Mouse (Mus musculus) frontal cortex, postnatal 36 days (tissue): ENCODE results near the gene Vmn1r18.
A peak's percentile ranks its signal among the peaks of the same experiment; 100 is the strongest.
"Not testable (repeated sequence)": the region's sequence is repeated elsewhere in the genome, so short reads cannot be mapped to it uniquely, and the experiment has no call there.

Experiments used
- DNase-seq, 2 experiments: peaks; one replicate each; pipeline ENCODE4 v3.0.0; 2022; ENCODE audit warnings: low spot score in 2 of 2

Gene Vmn1r18

GRCm38 (mm10) chr6:57395683-57396082 lies at the start of gene Vmn1r18:
Vmn1r18 (minus strand) TSS chr6:57395783.
- no peak for DNase-seq

- peak in 1 of 2 experiments; percentile 30 for DNase-seq
Observed at GRCm38 (mm10) chr6:57431196-57431595, 35.6 kb upstream of the Vmn1r18 start.

- no peak for DNase-seq
Observed at GRCm38 (mm10) chr6:57428630-57429029, 33.0 kb upstream of the Vmn1r18 start, which contains the start of gene Vmn1r20. Vmn1r20 (plus strand) TSS chr6:57428930.

- not testable (repeated sequence) for DNase-seq
Observed at GRCm38 (mm10) chr6:57403480-57403879, 7.9 kb upstream of the Vmn1r18 start, which contains the start of gene Vmn1r19. Vmn1r19 (plus strand) TSS chr6:57403780.

DNA sequence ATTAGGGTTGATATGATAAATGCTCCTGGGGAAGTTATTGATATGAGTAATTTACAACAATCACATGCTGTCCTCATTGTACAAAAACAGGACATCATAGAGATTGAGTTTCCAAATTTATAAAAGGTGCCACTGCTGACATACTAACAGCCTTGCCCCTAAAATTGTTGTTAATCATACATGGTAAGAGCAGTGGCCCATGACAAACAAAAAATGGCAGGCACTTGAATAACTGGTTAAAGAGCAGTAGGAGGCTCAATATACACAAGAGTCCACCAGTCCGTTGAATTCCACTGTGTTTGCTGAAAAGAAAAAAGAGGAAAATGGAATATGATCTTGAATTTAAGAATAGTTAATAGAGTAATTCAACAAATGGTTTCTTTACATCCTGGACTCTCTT lies 28.1 kb downstream of the Vmn1r18 start:
- DNase-seq, result no peak

DNA sequence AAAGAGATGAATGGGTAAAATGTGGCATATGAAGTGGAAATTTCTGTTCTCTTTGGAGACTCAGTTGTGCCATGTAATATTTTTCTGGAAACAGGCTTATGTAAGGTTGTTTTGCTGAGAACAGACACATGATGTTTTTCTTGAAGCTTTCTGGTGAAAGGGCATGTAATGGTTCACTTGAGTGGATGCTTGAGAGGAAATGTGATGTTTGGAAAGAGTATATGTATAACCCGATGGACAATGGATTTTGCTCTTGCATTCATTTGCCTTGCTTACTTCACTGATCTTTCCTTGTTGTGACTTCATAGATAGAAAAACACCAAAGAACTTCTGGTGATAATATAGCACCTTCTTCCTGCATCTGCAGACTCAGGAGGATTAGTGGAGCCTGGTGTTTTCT lies 29.7 kb downstream of the Vmn1r18 start:
- not testable (repeated sequence) for DNase-seq

DNA sequence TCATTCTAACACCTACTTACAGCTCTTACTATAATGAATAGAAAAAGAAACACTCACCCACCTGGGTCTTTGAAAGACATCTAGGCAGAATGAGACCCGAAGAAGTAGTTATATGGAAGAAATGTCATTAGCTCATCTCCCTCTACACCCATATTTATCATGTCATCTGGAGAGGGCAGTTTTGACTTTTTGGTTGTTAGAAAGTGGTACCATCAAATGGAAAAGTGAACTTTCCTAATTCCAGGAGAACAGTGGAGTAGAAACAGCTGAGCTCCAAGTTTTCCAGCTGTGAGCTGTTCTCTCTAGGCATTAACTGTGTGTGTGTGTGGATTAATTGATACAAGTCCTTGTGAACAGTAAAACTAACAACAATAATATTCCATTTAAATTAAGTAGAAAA lies 32.0 kb downstream of the Vmn1r18 start, which contains the start of gene Vmn1r17:
Gene Vmn1r17, minus strand, starts transcription at position 101 of the 400 bp plus-strand sequence.
- no peak for DNase-seq

- DNase-seq, result peak in 1 of 2 experiments; percentile 8
Observed at GRCm38 (mm10) chr6:57356864-57357263, 38.7 kb downstream of the Vmn1r18 start.

- DNase-seq, result no peak
Observed at GRCm38 (mm10) chr6:57329394-57329793, 66.2 kb downstream of the Vmn1r18 start, which contains the start of gene Vmn1r16. Vmn1r16 (minus strand) TSS chr6:57329494.
